Mouse (Mus musculus) retina, embryonic 14.5 days (tissue): ENCODE data around the gene Olfr177.

Experiments
- DNase-seq: peaks from one replicate; pipeline ENCODE4 v3.0.0-alpha.2; 2015; ENCODE audit warnings: low spot score

Gene Olfr177

GRCm38 (mm10) chr16:58874668-58875067 is at the start of gene Olfr177:
TSS of gene Olfr177 (minus strand) at chr16:58874768.
- no peak for DNase-seq

- DNase-seq, result no peak
These were observed 17.4 kb upstream of the Olfr177 start, which contains the start of gene Olfr178 for GRCm38 (mm10) chr16:58891963-58892362. TSS of gene Olfr178 (minus strand) at chr16:58892063.

GRCm38 (mm10) chr16:58884416-58884815 is 9.8 kb upstream of the Olfr177 start:
- no peak for DNase-seq

GRCm38 (mm10) chr16:58861479-58861878 is 13.1 kb downstream of the Olfr177 start:
- no peak for DNase-seq

GRCm38 (mm10) chr16:58860032-58860737 is 14.4 kb downstream of the Olfr177 start:
- DNase-seq, result no peak

GRCm38 (mm10) chr16:58826732-58827319 is 47.7 kb downstream of the Olfr177 start, which contains the start of gene Olfr175-ps1:
TSS of gene Olfr175-ps1 (minus strand) at chr16:58826782.
- DNase-seq, result no peak
